Mouse (Mus musculus) MEL (cell line): ENCODE results near the gene Asgr2. TPM values are rescaled to one million over a fixed set of nuclear protein-coding genes. Genes with fewer than 3 reads are reported as not detected.

Source experiments
- DNase-seq: peaks from one replicate; pipeline ENCODE4 v3.0.0; 2011; ENCODE audit warnings: low read depth, low spot score
- H3K27ac ChIP-seq: 2 replicates; pipeline ENCODE4 v1.5.1; 2012; ENCODE audit warnings: low read depth, mild to moderate bottlenecking, control low read depth, low read length, moderate library complexity; ENCODE audit not compliant: control insufficient read depth
- H3K27me3 ChIP-seq, 2 experiments: fragments of 150-350 bp in 1 of 2; sonication (generic) in 1 of 2; 2 replicates each; pipeline ENCODE4 v1.6.1; 2012; ENCODE audit warnings: low read length in 2 of 2, mild to moderate bottlenecking in 2 of 2, improper control_type of control experiment in 1 of 2, moderate library complexity in 1 of 2; ENCODE audit not compliant: insufficient read depth in 2 of 2, control insufficient read depth in 1 of 2
- H3K36me3 ChIP-seq, 2 experiments: 2 replicates each; pipeline ENCODE4 v1.6.1; 2012 to 2014; ENCODE audit warnings: low read length in 2 of 2, improper control_type of control experiment in 1 of 2, inconsistent platforms in 1 of 2, mild to moderate bottlenecking in 1 of 2; ENCODE audit not compliant: insufficient read depth in 2 of 2, control insufficient read depth in 1 of 2
- H3K4me1 ChIP-seq, 2 experiments: fragments of 150-350 bp in 1 of 2; sonication (generic) in 1 of 2; 2 replicates each; pipeline ENCODE4 v1.6.1; 2012; ENCODE audit warnings: low read length in 2 of 2, improper control_type of control experiment in 1 of 2, mild to moderate bottlenecking in 1 of 2; ENCODE audit not compliant: insufficient read depth in 2 of 2, control insufficient read depth in 1 of 2
- H3K4me3 ChIP-seq, 2 experiments: fragments of 150-350 bp in 1 of 2; sonication (generic) in 1 of 2; 2 replicates each; pipeline ENCODE4 v1.5.1; 2012; ENCODE audit warnings: low read depth in 2 of 2, low read length in 2 of 2, mild to moderate bottlenecking in 2 of 2, moderate library complexity in 2 of 2, control low read depth in 1 of 2, improper control_type of control experiment in 1 of 2; ENCODE audit not compliant: control insufficient read depth in 1 of 2, insufficient read depth in 1 of 2
- H3K79me2 ChIP-seq: 2 replicates; pipeline ENCODE4 v1.6.1; 2012; ENCODE audit warnings: mild to moderate bottlenecking, low read length, moderate library complexity; ENCODE audit not compliant: control insufficient read depth, poor library complexity, insufficient read depth
- H3K9ac ChIP-seq: 2 replicates; pipeline ENCODE4 v1.6.1; 2012; ENCODE audit warnings: low read depth, mild to moderate bottlenecking, control low read depth, low read length, moderate library complexity; ENCODE audit not compliant: control insufficient read depth, poor library complexity, severe bottlenecking
- H3K9me3 ChIP-seq: fragments of 150-350 bp; sonication (generic); replicated peaks from 2 replicates; pipeline ENCODE4 v1.6.1; 2012; ENCODE audit warnings: mild to moderate bottlenecking, low read length, improper control_type of control experiment, moderate library complexity; ENCODE audit not compliant: insufficient read depth
- BHLHE40 ChIP-seq: IDR thresholded peaks from 2 replicates; pipeline ENCODE4 v1.6.1; 2012; ENCODE audit warnings: low read depth, mild to moderate bottlenecking, inconsistent platforms, low read length, improper control_type of control experiment, borderline replicate concordance
- CHD1 ChIP-seq: IDR thresholded peaks from 2 replicates; pipeline ENCODE4 v1.6.1; 2012; ENCODE audit warnings: low read depth, mild to moderate bottlenecking, inconsistent platforms, low read length, improper control_type of control experiment
- CTCF ChIP-seq, 3 experiments: IDR thresholded peaks in 2 of 3; conservative IDR thresholded peaks in 1 of 3; 2 replicates each; pipeline ENCODE4 v1.5.1; 2011 to 2012; ENCODE audit warnings: low read length in 3 of 3, low read depth in 2 of 3, mild to moderate bottlenecking in 2 of 3, improper control_type of control experiment in 1 of 3, inconsistent platforms in 1 of 3, mixed read lengths in 1 of 3, moderate library complexity in 1 of 3; ENCODE audit not compliant: control insufficient read depth in 1 of 3, insufficient read depth in 1 of 3, poor library complexity in 1 of 3, severe bottlenecking in 1 of 3
- E2F4 ChIP-seq: IDR thresholded peaks from 2 replicates; pipeline ENCODE4 v1.6.1; 2011; ENCODE audit warnings: low read depth, low read length, improper control_type of control experiment, borderline replicate concordance
- ELF1 ChIP-seq: IDR thresholded peaks from 2 replicates; pipeline ENCODE4 v1.6.1; 2014; ENCODE audit warnings: low read depth, mild to moderate bottlenecking, inconsistent platforms, low read length, improper control_type of control experiment, moderate library complexity
- EP300 ChIP-seq, 2 experiments: IDR thresholded peaks; 2 replicates each; pipeline ENCODE4 v1.6.1; 2011; ENCODE audit warnings: improper control_type of control experiment in 2 of 2, low read length in 2 of 2, low read depth in 1 of 2, mild to moderate bottlenecking in 1 of 2
- ETS1 ChIP-seq: IDR thresholded peaks from 2 replicates; pipeline ENCODE4 v1.6.1; 2012; ENCODE audit warnings: low read depth, mild to moderate bottlenecking, inconsistent platforms, low read length, improper control_type of control experiment, moderate library complexity
- GABPA ChIP-seq: IDR thresholded peaks from 2 replicates; pipeline ENCODE4 v1.6.1; 2012; ENCODE audit warnings: low read depth, mild to moderate bottlenecking, inconsistent platforms, low read length, improper control_type of control experiment, moderate library complexity
- GATA1 ChIP-seq: IDR thresholded peaks from 2 replicates; pipeline ENCODE4 v1.6.1; 2011; ENCODE audit warnings: low read depth, low read length, improper control_type of control experiment
- KAT2A ChIP-seq: conservative IDR thresholded peaks from 2 replicates; pipeline ENCODE4 v1.6.1; 2012; ENCODE audit warnings: low read depth, low read length, improper control_type of control experiment, inconsistent platforms
- MAFK ChIP-seq: IDR thresholded peaks from 2 replicates; pipeline ENCODE4 v1.6.1; 2011; ENCODE audit warnings: low read depth, mild to moderate bottlenecking, low read length, improper control_type of control experiment, borderline replicate concordance
- MAX ChIP-seq: IDR thresholded peaks from 2 replicates; pipeline ENCODE4 v1.6.1; 2011; ENCODE audit warnings: low read length, improper control_type of control experiment
- MAZ ChIP-seq: IDR thresholded peaks from 2 replicates; pipeline ENCODE4 v1.6.1; 2012; ENCODE audit warnings: low read depth, mild to moderate bottlenecking, inconsistent platforms, low read length, improper control_type of control experiment
- MEF2A ChIP-seq: IDR thresholded peaks from 2 replicates; pipeline ENCODE4 v1.6.1; 2014; ENCODE audit warnings: low read depth, mild to moderate bottlenecking, inconsistent platforms, low read length, improper control_type of control experiment; ENCODE audit not compliant: poor library complexity, insufficient replicate concordance, severe bottlenecking; ENCODE audit errors: extremely low read depth
- MXI1 ChIP-seq: IDR thresholded peaks from 2 replicates; pipeline ENCODE4 v1.6.1; 2011; ENCODE audit warnings: mild to moderate bottlenecking, low read depth, low read length, improper control_type of control experiment
- MYB ChIP-seq: IDR thresholded peaks from 2 replicates; pipeline ENCODE4 v1.6.1; 2011; ENCODE audit warnings: mild to moderate bottlenecking, low read depth, low read length, improper control_type of control experiment
- NELFE ChIP-seq: IDR thresholded peaks from 2 replicates; pipeline ENCODE4 v1.6.1; 2011; ENCODE audit warnings: low read depth, low read length, improper control_type of control experiment
- NRF1 ChIP-seq: IDR thresholded peaks from 2 replicates; pipeline ENCODE4 v1.6.1; 2014; ENCODE audit warnings: low read depth, mild to moderate bottlenecking, inconsistent platforms, low read length, improper control_type of control experiment, moderate library complexity; ENCODE audit not compliant: poor library complexity, insufficient read depth, severe bottlenecking
- POLR2A ChIP-seq, 2 experiments: IDR thresholded peaks; 2 replicates each; pipeline ENCODE4 v1.6.1; 2011 to 2012; ENCODE audit warnings: low read length in 2 of 2, mild to moderate bottlenecking in 2 of 2, control low read depth in 1 of 2, improper control_type of control experiment in 1 of 2, low read depth in 1 of 2, moderate library complexity in 1 of 2; ENCODE audit not compliant: control insufficient read depth in 1 of 2, insufficient read depth in 1 of 2, poor library complexity in 1 of 2
- RAD21 ChIP-seq: IDR thresholded peaks from 2 replicates; pipeline ENCODE4 v1.6.1; 2011; ENCODE audit warnings: mild to moderate bottlenecking, low read depth, low read length, improper control_type of control experiment
- SIN3A ChIP-seq: IDR thresholded peaks from 2 replicates; pipeline ENCODE4 v1.6.1; 2012; ENCODE audit warnings: low read length, improper control_type of control experiment, inconsistent platforms
- SMC3 ChIP-seq: IDR thresholded peaks from 2 replicates; pipeline ENCODE4 v1.6.1; 2011; ENCODE audit warnings: low read depth, low read length, improper control_type of control experiment
- TAL1 ChIP-seq: IDR thresholded peaks from 2 replicates; pipeline ENCODE4 v1.6.1; 2012; ENCODE audit warnings: mild to moderate bottlenecking, inconsistent platforms, low read length, moderate library complexity, mixed read lengths
- TCF12 ChIP-seq: IDR thresholded peaks from 2 replicates; pipeline ENCODE4 v1.6.1; 2014; ENCODE audit warnings: low read depth, mild to moderate bottlenecking, inconsistent platforms, low read length, improper control_type of control experiment, moderate library complexity
- USF1 ChIP-seq: IDR thresholded peaks from 2 replicates; pipeline ENCODE4 v1.6.1; 2014; ENCODE audit warnings: low read depth, mild to moderate bottlenecking, inconsistent platforms, low read length, improper control_type of control experiment, moderate library complexity
- USF2 ChIP-seq, 2 experiments: IDR thresholded peaks; 2 replicates each; pipeline ENCODE4 v1.6.1; 2011 to 2012; ENCODE audit warnings: improper control_type of control experiment in 2 of 2, low read length in 2 of 2, borderline replicate concordance in 1 of 2, inconsistent platforms in 1 of 2, low read depth in 1 of 2, mild to moderate bottlenecking in 1 of 2; ENCODE audit not compliant: insufficient read depth in 1 of 2
- ZC3H11A ChIP-seq: IDR thresholded peaks from 2 replicates; pipeline ENCODE4 v1.6.1; 2012; ENCODE audit warnings: low read depth, mild to moderate bottlenecking, inconsistent platforms, low read length, improper control_type of control experiment
- ZKSCAN1 ChIP-seq: IDR thresholded peaks from 2 replicates; pipeline ENCODE4 v1.6.1; 2012; ENCODE audit warnings: low read depth, mild to moderate bottlenecking, inconsistent platforms, low read length, improper control_type of control experiment, moderate library complexity
- ZMIZ1 ChIP-seq: IDR thresholded peaks from 2 replicates; pipeline ENCODE4 v1.6.1; 2012; ENCODE audit warnings: low read depth, mild to moderate bottlenecking, inconsistent platforms, low read length, improper control_type of control experiment, moderate library complexity
- ZNF384 ChIP-seq: IDR thresholded peaks from 2 replicates; pipeline ENCODE4 v1.6.1; 2012; ENCODE audit warnings: low read depth, mild to moderate bottlenecking, inconsistent platforms, low read length, improper control_type of control experiment
- polyA plus RNA-seq, 2 experiments: library from polyadenylated mRNA; stranded (reverse) in 1 of 2; unstranded in 1 of 2; fragments of >175 nt in 1 of 2; fragments of >200 nt in 1 of 2; gene quantifications; 2 replicates each; pipeline versions ENCODE4 v1.2.1 to v1.2.4; 2012; ENCODE audit warnings: low replicate concordance in 2 of 2, low read depth in 1 of 2; ENCODE audit not compliant: insufficient read length in 2 of 2, insufficient read depth in 1 of 2, missing spikeins in 1 of 2
- total RNA-seq: library from RNA; depleted of rRNA; stranded (reverse); fragments of 300-350 nt; gene quantifications from 2 replicates; pipeline ENCODE4 v1.2.3, GENCODE M21; 2012

Asgr2 gene
- total and polyA plus RNA-seq, 3 experiments = not detected

DNA sequence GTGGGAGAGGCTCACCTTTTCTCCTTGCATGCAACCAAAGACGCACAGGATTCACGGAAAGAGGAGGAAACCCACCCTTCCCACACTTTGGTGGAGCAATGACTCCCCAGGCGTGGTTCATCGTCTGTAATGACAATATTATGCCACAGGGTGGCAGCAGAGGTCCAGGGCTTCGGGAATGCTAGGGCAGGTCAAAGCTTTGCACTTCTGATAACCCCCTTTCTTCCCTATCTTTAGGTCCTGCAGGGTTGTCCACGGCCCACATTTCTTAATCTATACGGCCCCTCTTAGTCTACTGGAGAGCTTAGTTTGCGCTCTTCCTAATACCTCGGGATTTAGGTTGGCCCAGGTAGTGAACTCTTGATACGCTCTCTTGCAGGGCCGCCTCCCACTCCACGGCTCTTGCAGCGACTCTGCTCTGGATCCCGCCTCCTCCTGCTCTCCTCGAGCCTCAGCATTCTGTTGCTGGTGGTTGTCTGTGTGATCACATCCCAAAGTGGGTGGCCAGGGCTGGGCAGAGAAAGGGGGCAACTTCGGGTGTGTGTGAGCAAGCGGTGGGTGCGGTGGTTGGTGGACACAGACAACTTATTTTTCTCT is 36.7 kb upstream of the Asgr2 start:
- Histone ChIP-seq H3K9me3 (no peaks in the 10 kb centered on the region), H3K4me3 (no peak overlapping the region), H3K27me3 (no peaks in the 10 kb centered on the region; a peak in 1 of 4 replicates), H3K4me1 (no peaks in the 10 kb centered on the region), H3K79me2 (no peaks in the 10 kb centered on the region), H3K9ac (no peak overlapping the region), H3K36me3 (no peaks in the 10 kb centered on the region), H3K27ac (no peak overlapping the region)
- TF ChIP-seq SMC3 (peak; percentile 94), ZC3H11A (peak; percentile 79), MYB (no peak), MAFK (no peak), TAL1 (no peak), USF2 (IDR thresholded peaks at IDR 0.05; ENCODE audit: borderline replicate concordance in 1 of 2, insufficient read depth in 1 of 2, low read depth in 1 of 2, low read length in 2 of 2) (no peak), RAD21 (peak; percentile 98), ELF1 (no peak), NRF1 (no peak), SIN3A (no peak), GATA1 (peak; percentile 13; the same call in 1 of the 2 replicates), EP300 (IDR thresholded peaks at IDR 0.05; ENCODE audit: low read depth in 1 of 2, low read length in 2 of 2) (no peak), CTCF (IDR thresholded peaks at IDR 0.05 in 2 of 3, conservative IDR thresholded peaks at IDR 0.05 in 1 of 3; ENCODE audit: control insufficient read depth in 1 of 3, insufficient read depth in 1 of 3, low read depth in 2 of 3, low read length in 3 of 3, poor library complexity in 1 of 3, severe bottlenecking in 1 of 3) (peak; percentile 96 to 98 (median 98)), MEF2A (no peak), BHLHE40 (no peak), POLR2A (IDR thresholded peaks at IDR 0.05; ENCODE audit: control insufficient read depth in 1 of 2, insufficient read depth in 1 of 2, low read depth in 1 of 2, low read length in 2 of 2, poor library complexity in 1 of 2) (no peak)
- DNase-seq = peak; percentile 79

DNA sequence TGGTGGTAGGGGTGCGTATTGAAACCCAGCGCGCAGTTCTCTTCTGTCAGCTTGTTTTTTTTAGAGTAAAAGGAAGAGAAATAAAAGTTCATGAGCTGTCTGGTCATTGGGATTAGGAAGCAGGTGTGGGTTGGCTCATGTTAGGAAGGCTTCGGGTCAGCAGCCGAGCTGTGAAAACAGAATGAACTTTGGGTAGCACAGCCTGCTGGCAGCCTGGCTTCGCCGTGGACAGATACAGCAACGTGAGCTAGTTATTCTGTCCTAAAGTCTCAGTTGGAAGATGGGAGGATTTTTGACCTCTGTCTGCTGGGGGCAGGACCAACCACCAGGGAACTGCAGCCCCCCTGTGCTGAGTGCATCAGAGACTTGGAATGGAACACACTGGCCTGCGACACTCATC is 34.6 kb upstream of the Asgr2 start:
- no peak overlapping the region for H3K9ac ChIP-seq
- no peaks in the 10 kb centered on the region for H3K36me3 ChIP-seq
- no peaks in the 10 kb centered on the region for H3K79me2 ChIP-seq
- no peak for TF ChIP-seq CTCF (IDR thresholded peaks at IDR 0.05 in 2 of 3, conservative IDR thresholded peaks at IDR 0.05 in 1 of 3; ENCODE audit: control insufficient read depth in 1 of 3, insufficient read depth in 1 of 3, low read depth in 2 of 3, low read length in 3 of 3, poor library complexity in 1 of 3, severe bottlenecking in 1 of 3)
- TF ChIP-seq GABPA = no peak
- TF ChIP-seq ZKSCAN1 = no peak
- TF ChIP-seq ZC3H11A = no peak
- TF ChIP-seq TCF12 = no peak
- no peak for TF ChIP-seq ELF1
- no peak for TF ChIP-seq MEF2A
- no peak for TF ChIP-seq E2F4
- no peak for TF ChIP-seq ZNF384
- no peak for TF ChIP-seq ETS1
- TF ChIP-seq MXI1 = no peak
- TF ChIP-seq USF1 = no peak
- TF ChIP-seq CHD1 = no peak
- no peak for TF ChIP-seq NRF1
- no peak for TF ChIP-seq MAZ
- TF ChIP-seq ZMIZ1 = no peak
- no peak for TF ChIP-seq EP300 (IDR thresholded peaks at IDR 0.05; ENCODE audit: low read depth in 1 of 2, low read length in 2 of 2)
- TF ChIP-seq NELFE = no peak
- TF ChIP-seq MAX = no peak
- no peak for TF ChIP-seq KAT2A
- TF ChIP-seq, all 39 proteins: peak for 0
- no peak overlapping the region for H3K27ac ChIP-seq
- no peak overlapping the region for H3K4me3 ChIP-seq
- H3K4me1 ChIP-seq = no peaks in the 10 kb centered on the region
- no peaks in the 10 kb centered on the region for H3K9me3 ChIP-seq
- no peak for DNase-seq
- H3K27me3 ChIP-seq = no peaks in the 10 kb centered on the region
